Mouse (Mus musculus) lung, adult 2 months (tissue): ENCODE results near the gene Rnf111.

Experiments used
- CTCF ChIP-seq: fragments of 200-500 bp; IDR thresholded peaks from 2 replicates; pipeline ENCODE4 v1.5.1; 2011; ENCODE audit warnings: mild to moderate bottlenecking, low read length, control low read depth; ENCODE audit not compliant: insufficient read depth
- POLR2A ChIP-seq: fragments of 200-500 bp; IDR thresholded peaks from 2 replicates; pipeline ENCODE4 v1.6.1; 2011; ENCODE audit warnings: low read depth, mild to moderate bottlenecking, control low read depth, low read length, borderline replicate concordance; ENCODE audit errors: extremely low read depth

GRCm38 (mm10) chr9:70401937-70402539 is 101.5 kb downstream of the Rnf111 start:
- TF ChIP-seq CTCF (no peak), POLR2A (no peak)
